Mouse (Mus musculus): ENCODE results near the gene Tsfm.
A peak's percentile ranks its signal among the peaks of the same experiment; 100 is the strongest.
"Not testable (repeated sequence)": the region's sequence is repeated elsewhere in the genome, so short reads cannot be mapped to it uniquely, and the experiment has no call there.

The Tsfm gene

DNA sequence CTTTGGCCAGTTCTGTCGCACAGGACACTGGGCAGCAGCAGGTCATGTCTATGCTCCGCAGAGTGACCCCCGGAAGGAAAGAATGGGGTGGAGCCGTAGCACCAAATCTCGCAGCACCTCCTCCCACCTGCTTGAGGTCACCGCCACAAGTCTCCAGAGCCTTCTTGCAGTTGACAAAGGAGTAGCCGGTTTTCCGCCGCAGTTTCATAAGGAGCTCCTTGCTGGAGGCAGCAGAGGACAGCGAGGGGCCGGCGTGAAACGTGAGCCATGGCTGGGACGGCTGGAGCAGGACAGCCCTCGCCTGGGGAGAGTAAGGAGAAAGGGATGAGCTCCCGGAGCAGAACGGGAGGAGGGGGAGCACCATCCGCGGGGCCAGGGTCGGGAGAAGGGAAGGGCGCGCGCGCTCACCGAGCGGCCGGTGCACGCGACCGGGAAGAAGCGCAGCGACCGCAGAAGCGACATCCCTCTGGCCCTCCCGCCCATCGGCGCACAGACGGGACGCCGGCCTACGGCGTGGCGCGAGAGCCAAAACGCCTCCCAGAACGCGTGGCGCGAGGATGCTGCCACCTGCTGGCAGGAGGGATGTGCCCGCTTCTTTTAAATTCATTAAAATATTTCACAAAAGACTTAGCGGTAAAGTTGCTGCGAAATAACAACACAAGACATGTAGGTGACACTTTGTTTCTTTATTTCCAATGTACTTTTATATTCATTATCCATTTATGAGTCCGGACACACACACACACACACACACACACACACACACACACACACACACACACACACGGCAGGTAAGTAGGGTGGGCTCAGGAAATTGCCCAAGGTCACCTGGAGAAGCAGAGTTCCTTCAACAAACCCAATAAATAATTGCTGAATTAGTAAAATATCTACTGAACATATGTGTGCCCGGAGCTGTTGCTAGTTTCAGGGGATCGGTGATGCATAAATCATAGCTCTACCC is at the start of gene Tsfm:
TSS of gene Tsfm (minus strand) at position 505 of the 961 bp plus-strand sequence.
- DNase-seq (ENCODE audit: inconsistent age in 2 of 2, low spot score in 1 of 2) = peak; percentile 93 to 97

DNA sequence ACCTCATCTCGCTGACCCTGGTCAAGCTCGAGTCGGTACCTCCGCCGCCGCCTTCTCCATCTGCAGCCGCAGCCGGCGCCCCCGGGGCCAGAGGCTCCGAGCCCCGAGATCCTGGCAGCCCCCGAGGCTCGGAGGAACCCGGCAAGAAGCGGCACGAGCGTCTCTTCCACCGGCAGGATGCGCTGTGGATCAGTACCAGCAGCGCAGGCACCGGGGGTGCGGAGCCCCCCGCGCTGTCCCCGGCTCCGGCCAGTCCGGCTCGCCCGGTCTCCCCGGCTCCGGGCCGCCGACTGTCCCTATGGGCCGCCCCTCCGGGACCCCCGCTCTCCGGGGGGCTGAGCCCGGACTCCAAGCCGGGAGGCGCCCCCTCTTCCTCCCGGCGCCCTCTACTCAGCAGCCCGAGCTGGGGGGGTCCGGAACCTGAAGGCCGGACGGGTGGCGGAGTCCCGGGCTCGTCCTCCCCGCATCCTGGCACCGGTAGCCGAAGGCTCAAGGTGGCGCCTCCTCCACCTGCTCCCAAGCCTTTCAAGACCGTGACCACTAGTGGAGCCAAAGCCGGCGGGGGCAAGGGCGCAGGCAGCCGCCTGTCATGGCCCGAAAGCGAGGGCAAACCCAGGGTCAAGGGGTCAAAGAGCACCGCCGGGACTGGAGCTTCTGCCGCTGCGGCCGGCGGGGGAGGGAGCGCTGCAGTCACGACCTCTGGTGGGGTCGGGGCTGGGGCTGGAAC is 49.2 kb upstream of the Tsfm start:
- peak in 1 of 2 experiments; percentile 51 for DNase-seq (ENCODE audit: inconsistent age in 2 of 2, low spot score in 1 of 2)

DNA sequence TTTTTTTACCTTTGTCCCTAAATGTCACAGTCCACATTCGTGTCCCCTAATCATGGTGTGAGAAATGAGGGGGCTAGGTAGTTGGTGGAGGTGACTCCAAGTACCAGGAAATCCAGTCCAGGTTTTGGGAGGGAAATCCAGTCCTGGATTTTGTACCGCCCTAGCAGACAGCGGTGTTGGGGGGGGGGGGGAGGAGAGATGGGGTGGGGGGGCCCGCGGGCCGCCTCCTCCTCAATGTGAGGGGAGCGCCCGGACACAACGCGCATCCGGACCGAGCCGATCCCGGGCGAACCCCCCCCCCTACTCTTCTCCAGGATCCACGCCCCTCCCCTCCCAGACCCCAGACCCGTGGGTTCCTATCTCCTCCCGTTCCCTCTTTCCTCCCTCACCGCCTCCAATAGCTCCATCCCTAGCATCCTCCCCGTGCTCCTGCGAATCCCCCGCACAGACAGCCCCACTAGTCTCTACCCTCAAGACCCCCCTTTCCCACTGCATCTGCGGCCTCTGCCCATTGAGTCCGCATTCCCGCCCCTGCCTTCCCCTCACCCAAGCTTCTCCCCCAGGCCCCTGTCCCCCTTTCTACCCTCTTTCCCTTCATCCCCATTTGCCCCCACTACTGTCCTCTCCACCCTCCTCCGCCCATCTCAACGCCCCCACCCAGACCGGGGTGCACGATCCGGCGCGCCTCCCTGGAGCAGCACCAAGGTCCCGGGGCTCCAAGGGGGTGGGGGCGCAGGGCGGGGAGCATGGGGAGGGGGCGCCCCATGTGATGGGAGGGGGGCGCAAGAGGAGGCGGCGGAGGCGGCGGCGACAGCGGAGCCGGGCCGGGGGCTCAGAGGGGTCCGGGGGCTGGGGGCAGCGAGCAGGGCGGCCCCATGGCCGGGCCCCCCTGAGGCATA is 48.3 kb upstream of the Tsfm start:
- peak in 1 of 2 experiments; percentile 51 for DNase-seq (ENCODE audit: inconsistent age in 2 of 2, low spot score in 1 of 2)

DNA sequence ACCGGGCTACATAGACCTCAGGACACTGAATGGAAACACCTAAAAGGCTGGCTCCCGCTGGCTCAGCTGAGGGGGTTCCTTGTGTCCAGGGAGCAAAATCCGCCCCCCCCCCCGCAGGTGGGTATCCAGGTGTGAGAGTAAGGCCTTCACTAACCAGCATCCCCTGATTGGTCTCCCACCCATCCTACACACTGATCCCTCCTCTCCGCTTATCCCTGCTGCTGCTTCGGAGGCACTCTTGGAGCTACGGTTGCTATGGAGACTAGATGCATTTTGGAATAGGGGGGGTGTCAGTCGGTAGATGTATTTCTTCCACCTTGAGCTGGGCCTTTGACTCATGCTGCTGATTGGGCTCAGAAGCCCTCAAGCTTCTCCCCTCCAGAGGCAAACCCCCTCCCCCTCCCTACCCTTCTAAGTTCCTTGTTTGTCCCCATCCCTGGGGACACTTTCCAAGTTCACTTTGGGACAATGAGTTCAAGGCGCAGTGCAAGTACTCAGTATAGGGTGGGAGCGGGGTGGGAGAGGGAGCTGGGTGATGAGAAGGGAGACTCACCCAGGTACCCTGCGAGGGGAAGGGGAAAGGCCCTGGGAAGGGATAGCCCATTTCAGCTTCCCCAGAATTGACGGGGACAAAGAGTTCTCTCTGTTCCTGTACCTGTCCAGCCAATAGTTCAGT is 47.5 kb upstream of the Tsfm start:
- DNase-seq (ENCODE audit: inconsistent age in 2 of 2, low spot score in 1 of 2) = no peak

DNA sequence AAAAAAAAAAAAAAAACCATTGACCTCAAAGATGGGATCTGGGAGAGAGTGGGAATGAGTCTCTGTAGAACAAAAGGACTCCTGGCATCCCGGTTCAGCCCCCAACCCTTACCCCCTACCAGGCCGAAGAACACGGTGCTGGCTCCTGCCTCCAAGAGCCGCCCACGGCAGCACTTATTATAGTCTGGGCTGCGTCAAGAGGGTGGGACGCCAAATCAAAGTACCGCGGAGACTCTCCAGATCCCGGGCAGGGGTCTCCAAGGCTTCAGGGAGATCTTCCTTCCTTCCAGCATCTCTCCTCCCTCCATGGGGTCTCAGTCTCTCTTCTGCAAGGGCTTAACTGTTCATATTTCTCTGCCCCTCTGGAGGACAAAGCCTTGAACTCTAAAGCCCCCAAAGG is 46.9 kb upstream of the Tsfm start:
- no peak for DNase-seq (ENCODE audit: inconsistent age in 2 of 2, low spot score in 1 of 2)

DNA sequence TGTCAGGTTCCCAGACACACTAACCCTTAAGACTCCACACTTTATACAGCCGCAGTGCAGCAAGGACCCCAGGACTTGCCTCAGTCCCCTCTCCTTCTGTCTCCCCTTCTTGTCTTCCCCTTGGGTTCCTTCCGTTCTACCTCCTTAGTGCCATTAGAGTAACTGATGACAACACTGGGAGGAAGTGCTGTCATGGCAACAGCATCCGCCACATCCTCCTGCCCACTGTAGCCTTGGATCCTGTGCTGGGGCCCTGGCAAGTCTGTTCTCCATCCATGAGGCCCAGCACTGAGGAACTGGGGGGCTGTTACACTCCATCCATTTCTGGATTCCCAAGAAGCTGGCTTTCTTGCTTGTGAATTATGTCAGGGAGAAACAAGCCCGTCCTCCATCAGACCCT is 45.4 kb upstream of the Tsfm start:
- DNase-seq (ENCODE audit: inconsistent age in 2 of 2, low spot score in 1 of 2) = no peak

DNA sequence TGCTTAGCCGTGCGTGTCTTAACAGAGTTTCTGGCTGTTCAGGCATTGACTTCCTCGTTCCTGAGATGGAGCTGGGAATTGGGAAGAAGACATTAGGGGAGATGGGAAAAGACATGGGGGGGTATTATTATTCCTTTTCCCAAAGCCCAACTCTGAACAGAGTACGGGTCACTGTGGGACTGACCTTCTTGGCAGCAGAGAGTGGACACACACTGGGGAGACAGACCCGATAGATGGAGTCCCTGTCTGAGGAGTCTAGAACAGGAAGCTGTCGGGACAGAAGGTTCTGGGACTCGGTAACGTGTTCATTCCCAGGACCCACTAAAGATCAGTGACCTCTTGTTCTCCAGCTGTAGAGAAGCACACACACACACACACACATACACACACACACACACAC is 45.0 kb upstream of the Tsfm start:
- no peak for DNase-seq (ENCODE audit: inconsistent age in 2 of 2, low spot score in 1 of 2)

DNA sequence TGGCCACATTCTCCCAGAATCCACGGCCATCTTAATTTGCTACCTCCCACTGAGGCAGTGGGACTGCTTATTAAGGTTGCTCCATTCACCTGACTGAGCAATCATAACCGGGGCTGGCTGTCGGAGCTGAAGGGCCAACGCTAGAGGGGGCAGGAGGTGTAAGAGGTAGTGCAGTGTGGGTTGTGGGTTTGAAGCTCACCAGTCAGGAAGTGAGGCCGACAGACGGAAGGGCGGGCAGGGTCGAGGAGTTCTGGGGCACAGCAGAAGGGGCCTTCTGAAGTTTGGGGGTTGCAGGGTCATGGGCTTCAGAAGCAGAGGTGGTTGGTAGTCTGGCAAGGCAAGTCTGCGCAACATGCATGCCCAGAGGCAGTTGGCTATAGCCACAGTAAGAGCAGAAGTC is 44.4 kb upstream of the Tsfm start, which contains the start of gene Agap2:
TSS of gene Agap2 (plus strand) at position 205 of the 400 bp plus-strand sequence.
- DNase-seq (ENCODE audit: inconsistent age in 2 of 2, low spot score in 1 of 2) = no peak

DNA sequence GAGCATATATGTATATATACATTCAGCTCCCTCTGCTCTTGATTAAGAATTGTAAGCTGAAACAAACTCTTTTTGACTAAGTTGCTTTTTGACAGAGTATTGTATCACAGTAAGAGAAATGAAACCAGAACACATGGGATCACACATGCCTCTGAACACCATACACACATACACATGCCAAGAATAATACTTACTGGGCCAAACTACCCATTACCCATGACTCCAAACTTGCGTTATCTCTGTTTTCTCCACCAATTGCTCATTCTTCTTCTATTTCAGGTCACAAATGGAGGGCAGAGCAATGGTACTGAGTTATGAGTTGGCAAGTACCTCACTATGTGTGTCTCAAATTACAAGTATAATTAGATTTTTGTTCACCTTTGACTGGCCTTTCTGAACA is 43.3 kb upstream of the Tsfm start:
- no peak for DNase-seq (ENCODE audit: inconsistent age in 2 of 2, low spot score in 1 of 2)

DNA sequence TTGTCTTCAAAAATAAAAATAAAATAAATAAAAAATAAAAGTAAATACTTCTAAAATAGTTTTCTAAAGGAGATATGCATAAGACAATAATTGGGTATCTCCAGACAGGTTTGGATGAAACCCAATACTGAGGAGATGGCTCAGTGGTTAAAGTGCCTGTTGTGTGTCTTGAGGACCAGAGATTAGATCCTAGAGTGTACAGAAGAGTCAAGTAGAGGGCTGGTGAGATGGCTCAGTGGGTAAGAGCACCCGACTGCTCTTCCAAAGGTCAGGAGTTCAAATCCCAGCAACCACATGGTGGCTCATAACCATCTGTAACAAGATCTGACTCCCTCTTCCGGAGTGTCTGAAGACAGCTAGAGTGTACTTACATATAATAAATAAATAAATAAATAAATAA is 42.3 kb upstream of the Tsfm start:
- DNase-seq (ENCODE audit: inconsistent age in 2 of 2, low spot score in 1 of 2) = not testable (repeated sequence)

DNA sequence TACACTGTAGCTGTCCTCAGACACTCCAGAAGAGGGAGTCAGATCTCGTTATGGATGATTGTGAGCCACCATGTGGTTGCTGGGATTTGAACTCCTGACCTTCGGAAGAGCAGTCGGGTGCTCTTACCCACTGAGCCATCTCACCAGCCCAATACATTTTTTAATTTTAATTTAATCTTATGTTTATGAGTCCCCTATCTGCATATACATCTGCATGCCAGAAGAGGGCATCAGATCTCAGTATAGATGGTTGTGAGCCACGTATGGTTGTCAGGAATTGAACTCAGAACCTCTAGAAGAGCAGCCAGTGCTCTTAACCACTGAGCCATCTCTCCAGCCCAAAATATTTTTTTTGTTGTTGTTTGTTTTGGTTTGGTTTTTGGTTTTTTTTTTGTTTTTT is 41.6 kb upstream of the Tsfm start:
- DNase-seq (ENCODE audit: inconsistent age in 2 of 2, low spot score in 1 of 2) = not testable (repeated sequence)

DNA sequence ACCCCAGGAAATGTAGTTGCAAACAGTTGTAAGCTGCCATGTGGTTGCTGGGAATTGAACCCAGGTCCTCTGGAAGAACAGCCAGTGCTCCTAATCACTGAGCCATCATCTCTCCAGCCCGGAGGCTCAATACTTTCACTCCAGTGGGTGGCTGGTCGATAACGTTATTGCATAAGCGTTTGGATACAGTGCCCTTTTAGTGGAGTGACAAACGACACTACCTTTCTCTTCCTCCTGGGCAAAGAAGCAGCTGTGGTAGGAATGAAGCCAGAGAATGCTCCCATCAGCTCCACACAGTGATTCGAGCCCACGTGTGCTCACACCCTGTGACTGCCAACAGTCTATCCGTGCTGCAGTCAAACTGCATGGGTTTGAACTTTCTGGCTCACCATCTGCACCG is 40.6 kb upstream of the Tsfm start:
- no peak for DNase-seq (ENCODE audit: inconsistent age in 2 of 2, low spot score in 1 of 2)

DNA sequence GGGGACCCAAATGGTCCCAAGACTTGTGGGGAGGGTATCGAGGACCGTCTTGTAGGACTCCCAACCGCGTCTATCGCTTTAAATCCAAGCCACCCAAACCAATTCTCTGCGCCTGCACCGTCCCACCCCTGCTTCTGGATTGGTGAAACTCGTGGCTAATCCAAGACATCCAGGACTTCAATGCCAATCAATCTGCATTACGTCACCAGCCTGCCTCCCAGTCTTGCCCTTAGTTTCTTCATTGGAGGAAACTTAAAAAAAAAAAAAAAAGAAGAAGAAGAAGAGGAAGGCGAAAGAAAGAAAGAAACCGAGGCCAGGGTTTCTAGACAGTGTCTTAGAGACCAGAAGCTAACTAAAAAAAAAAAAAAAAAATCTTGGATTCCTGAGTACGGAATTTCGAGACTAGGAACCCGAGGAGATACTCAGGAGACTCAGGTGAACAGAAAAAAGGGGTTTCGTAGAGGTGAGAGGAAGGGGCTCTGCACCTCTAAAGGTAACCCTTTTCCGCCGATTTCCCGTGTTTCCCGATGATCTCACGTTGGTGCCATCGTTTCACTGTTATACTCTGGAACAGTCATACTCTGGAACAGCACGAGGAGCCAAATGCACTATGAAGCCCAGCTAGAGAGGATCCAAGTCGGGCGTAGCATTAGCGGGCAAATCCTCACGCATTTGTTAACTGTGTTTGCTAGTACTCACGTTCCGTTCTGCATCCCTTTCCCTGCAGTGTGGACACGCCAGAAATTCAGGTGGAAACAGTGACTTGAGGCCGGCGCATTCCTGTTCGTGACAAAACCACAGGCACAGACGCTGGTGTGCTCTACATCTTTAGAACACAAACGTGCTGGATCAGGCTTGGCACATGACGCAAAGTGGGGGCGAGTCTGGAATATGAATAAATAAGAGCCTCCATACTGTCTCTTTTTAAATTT is 39.8 kb upstream of the Tsfm start, which contains the start of gene Tspan31:
TSS of gene Tspan31 (minus strand) at position 75 of the 932 bp plus-strand sequence.
- peak; percentile 93 to 97 for DNase-seq (ENCODE audit: inconsistent age in 2 of 2, low spot score in 1 of 2)

DNA sequence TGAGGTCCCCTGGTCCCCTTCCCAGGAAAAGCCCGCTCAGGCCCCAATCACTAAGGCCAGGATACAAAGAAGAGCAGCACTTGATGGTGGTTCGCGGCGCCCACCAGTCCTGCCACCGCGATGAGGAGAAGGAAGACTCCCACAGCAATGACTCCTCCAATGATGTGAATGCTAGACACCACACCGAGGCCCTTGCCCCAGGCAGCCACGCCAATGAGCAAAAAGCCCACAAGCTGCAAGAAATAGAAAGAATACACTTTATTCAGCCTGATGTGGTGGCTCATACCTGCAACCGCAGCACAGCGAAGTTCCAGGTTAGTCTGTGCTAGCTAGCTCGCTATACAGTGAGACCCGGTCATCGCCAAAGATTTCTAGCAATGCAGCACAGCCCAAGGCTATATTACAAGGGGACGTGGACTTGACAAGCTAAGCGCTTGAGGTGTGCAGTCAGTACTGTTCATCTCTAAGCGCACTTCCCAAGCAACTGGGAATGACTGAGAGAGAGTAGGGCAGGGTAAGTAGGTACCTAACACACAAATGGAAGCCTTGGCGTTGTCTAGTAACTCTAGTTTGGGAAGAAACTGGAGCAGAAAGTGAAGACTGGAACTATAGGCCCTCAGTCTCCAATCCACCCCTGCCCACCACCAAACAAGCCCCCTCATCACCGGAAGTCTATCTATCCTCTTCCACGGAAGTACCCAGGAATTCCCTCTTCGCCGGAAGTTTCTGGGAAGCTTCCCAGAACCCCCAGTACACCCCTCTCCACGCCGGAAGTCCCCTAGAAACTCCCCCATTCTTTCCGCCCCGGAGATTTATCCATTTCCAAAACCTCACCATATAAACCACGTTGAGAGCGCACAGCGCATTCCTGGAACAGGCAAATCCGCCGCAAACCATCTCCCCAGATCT is 38.9 kb upstream of the Tsfm start:
- DNase-seq (ENCODE audit: inconsistent age in 2 of 2, low spot score in 1 of 2) = no peak

DNA sequence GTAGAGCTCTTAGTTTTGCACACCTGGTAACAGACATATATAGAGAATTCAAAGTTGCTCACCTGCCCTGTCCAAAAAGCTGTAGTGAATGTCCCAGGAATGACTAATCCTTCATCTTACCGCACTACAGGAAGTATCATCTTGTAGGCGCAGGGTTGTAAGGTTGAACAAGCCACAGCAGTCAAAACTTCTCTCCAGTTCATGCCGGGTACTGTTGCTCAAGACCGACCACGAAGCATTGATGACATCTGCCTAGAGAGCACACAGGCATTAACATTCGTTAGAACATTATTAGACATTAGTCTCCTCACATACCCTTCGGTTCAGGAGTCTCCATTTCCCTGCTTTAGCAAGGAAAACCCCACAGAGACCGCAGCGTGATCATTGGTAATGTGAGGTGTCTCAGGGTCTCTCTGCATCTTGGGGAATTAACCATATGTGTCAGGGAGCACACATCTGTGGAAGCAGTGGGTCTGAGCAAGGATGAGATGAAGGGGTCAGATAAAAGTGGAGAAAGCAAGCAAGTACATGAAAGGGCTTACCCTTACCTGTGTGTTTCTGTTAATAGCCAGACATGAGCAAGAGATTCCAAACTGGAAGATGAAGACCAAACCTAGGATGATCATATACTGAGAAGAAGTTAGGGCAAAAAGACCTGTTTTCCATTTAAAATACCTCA is 37.9 kb upstream of the Tsfm start:
- peak in 1 of 2 experiments; percentile 36 for DNase-seq (ENCODE audit: inconsistent age in 2 of 2, low spot score in 1 of 2)

DNA sequence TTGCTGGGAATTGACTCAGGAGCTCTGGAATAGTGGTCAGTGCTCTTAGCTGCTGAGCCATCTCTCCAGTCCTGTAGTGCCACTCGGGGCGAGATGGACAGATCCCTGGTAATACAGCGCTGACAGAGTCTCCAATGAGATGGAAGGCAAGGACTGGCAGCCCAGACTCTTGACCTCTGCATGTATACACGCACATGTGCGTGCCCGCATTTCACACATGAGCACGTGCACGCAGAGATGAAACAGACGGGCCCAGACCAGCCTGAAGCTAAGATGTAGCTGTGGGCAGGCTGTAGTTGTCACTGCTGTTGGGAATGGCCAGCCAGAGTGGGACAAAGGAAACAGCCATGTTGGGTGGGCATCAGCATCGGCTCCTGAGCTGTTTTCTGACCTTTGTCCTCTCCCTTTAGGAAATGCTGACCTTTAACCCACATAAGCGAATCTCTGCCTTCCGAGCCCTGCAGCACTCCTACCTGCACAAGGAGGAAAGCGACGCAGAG is 35.9 kb upstream of the Tsfm start:
- DNase-seq (ENCODE audit: inconsistent age in 2 of 2, low spot score in 1 of 2) = peak in 1 of 2 experiments; percentile 42

DNA sequence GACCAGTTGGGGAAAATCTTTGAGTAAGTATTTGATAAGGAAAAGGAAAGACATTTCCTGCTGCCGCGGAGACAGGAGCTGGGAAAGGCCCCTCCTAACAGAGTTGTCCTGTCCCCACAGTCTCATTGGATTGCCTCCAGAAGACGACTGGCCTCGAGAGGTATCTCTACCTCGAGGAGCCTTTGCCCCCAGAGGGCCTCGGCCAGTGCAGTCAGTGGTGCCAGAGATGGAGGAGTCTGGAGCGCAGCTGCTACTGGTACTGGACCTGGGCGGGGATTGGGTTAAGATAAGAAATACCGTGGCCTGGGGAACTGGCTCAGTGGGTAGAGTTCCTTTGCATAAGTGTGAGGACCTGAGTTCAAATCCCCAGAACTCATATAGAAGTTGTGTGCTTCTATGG is 35.3 kb upstream of the Tsfm start:
- no peak for DNase-seq (ENCODE audit: inconsistent age in 2 of 2, low spot score in 1 of 2)
